Mouse (Mus musculus): ENCODE measurements around the gene Tead4.

DNA sequence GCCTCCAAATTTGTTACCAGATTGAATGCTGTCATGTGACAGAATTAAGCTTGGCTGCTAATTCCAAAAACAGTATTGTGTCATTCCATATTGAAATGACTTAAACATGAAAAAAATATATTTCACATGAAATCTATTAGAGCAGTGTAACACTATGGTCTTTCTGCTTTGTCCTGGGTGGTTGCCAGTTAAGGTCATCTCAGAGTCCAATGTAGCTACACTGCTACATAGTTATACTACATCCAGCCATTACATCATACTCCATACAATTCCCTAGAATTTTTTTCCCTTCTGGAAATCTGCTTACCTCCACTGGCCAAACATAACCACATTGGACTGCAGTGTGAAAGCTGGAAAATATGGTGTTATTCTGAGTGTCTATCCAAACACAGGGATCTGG is 77.5 kb downstream of the Tead4 start:
- TF ChIP-seq CTCF (IDR thresholded peaks at IDR 0.05) (no peak), EP300 (IDR thresholded peaks at IDR 0.05) (no peak)
